Mouse (Mus musculus) intestine, postnatal 0 days (tissue): ENCODE results near the gene Gm20708. TPM values are rescaled to one million over a fixed set of nuclear protein-coding genes. Genes with fewer than 3 reads are reported as not detected.

ENCODE experiments used
- ATAC-seq: fragments of 200-750 bp; cut with Nextera tagmentation; 2 replicates; pipeline ENCODE4 v1.8.0; 2017; ENCODE audit warnings: mild to moderate bottlenecking, moderate TSS enrichment, moderate library complexity
- H3K27ac ChIP-seq: fragments of 300-500 bp; sonication (generic); 2 replicates; pipeline ENCODE4 v1.5.1; 2014; ENCODE audit warnings: mild to moderate bottlenecking, low read depth, low read length, moderate library complexity
- H3K27me3 ChIP-seq: fragments of 300-500 bp; sonication (generic); replicated peaks from 2 replicates; pipeline ENCODE4 v1.6.1; 2014; ENCODE audit warnings: low read length, mixed read lengths; ENCODE audit not compliant: control insufficient read depth, insufficient read depth
- H3K36me3 ChIP-seq: fragments of 300-500 bp; sonication (generic); 2 replicates; pipeline ENCODE4 v1.6.1; 2014; ENCODE audit warnings: mild to moderate bottlenecking, moderate library complexity; ENCODE audit not compliant: control insufficient read depth, insufficient read depth
- H3K4me1 ChIP-seq: fragments of 300-500 bp; sonication (generic); replicated peaks from 2 replicates; pipeline ENCODE4 v1.6.1; 2014; ENCODE audit warnings: antibody characterized with exemption, low read length, mixed read lengths; ENCODE audit not compliant: control insufficient read depth, insufficient read depth
- H3K4me2 ChIP-seq: fragments of 300-500 bp; sonication (generic); replicated peaks from 2 replicates; pipeline ENCODE4 v1.6.1; 2014; ENCODE audit warnings: low read depth, mild to moderate bottlenecking, moderate library complexity
- H3K4me3 ChIP-seq: fragments of 300-500 bp; sonication (generic); 2 replicates; pipeline ENCODE4 v1.5.1; 2014; ENCODE audit warnings: low read depth, low read length
- H3K9ac ChIP-seq: fragments of 300-500 bp; sonication (generic); 2 replicates; pipeline ENCODE4 v1.6.1; 2014; ENCODE audit warnings: mild to moderate bottlenecking, low read depth, low read length
- H3K9me3 ChIP-seq: fragments of 300-500 bp; sonication (generic); 2 replicates; pipeline ENCODE4 v1.6.1; 2016; ENCODE audit warnings: mixed run types; ENCODE audit not compliant: control insufficient read depth
- CTCF ChIP-seq: sonication (generic); IDR thresholded peaks from 2 replicates; pipeline ENCODE4 v1.5.1; 2016; ENCODE audit warnings: low read depth, mild to moderate bottlenecking, control low read depth, antibody characterized with exemption, moderate library complexity
- WGBS: fragments of 180-500 bp; shearing (Covaris S2); extraction: QIAGEN DNeasy Blood & Tissue Kit; methylation state at CpG from one replicate; pipeline ENCODE4 v1.1.7; 2014; 5-methylcytosine and 5-hydroxymethylcytosine counted together
- polyA plus RNA-seq: library from polyadenylated mRNA; unstranded; fragments of >200 nt; fragmentation: Nextera tagmentation; extraction: Ambion mirVana; gene quantifications from 2 replicates; pipeline ENCODE4 v1.2.1, GENCODE M21; 2015

Gm20708 gene
- polyA plus RNA-seq, 1 experiment from 2014 or later: 0.29 TPM

- no peak for TF ChIP-seq CTCF
- no peaks in the 10 kb centered on the region for H3K27me3 ChIP-seq
- H3K36me3 ChIP-seq: no peaks in the 10 kb centered on the region
- no peak overlapping the region for H3K4me3 ChIP-seq
- H3K4me1 ChIP-seq: peaks cover 24% of the 10 kb centered on the region
- H3K27ac ChIP-seq: peak overlapping the region; percentile 83
- no peak for ATAC-seq
- no peaks in the 10 kb centered on the region for H3K9me3 ChIP-seq
- WGBS: 83% methylated on average over 1 of the region's 1 CpGs
- H3K9ac ChIP-seq: peak overlapping the region; percentile 26; the same call in 1 of the 2 replicates
- 0 out of 2 replicates have a peak overlapping the region, but pooled peaks have one; percentile 9 for H3K4me2 ChIP-seq
Observed at GRCm38 (mm10) chr11:117882208-117882607, 72.7 kb downstream of the Gm20708 start.

GRCm38 (mm10) chr11:117886000-117886399 is 76.5 kb downstream of the Gm20708 start:
- Histone ChIP-seq H3K9ac (no peak overlapping the region), H3K36me3 (no peaks in the 10 kb centered on the region), H3K9me3 (no peaks in the 10 kb centered on the region), H3K4me1 (peaks cover 26% of the 10 kb centered on the region), H3K4me3 (no peak overlapping the region), H3K4me2 (no peak overlapping the region), H3K27ac (no peak overlapping the region), H3K27me3 (peaks cover 2% of the 10 kb centered on the region)
- TF ChIP-seq CTCF: no peak
- no peak for ATAC-seq
- 58% methylated on average over 5 of the region's 5 CpGs for WGBS

GRCm38 (mm10) chr11:117888168-117888852 is 78.8 kb downstream of the Gm20708 start:
- Histone ChIP-seq H3K4me2 (peak overlapping the region; percentile 52), H3K27me3 (peaks cover 2% of the 10 kb centered on the region), H3K4me3 (peak overlapping the region; percentile 11; the same call in 1 of the 2 replicates), H3K4me1 (peaks cover 10% of the 10 kb centered on the region), H3K9me3 (no peaks in the 10 kb centered on the region), H3K27ac (no peak overlapping the region), H3K9ac (no peak overlapping the region), H3K36me3 (no peaks in the 10 kb centered on the region)
- ATAC-seq: no peak
- TF ChIP-seq CTCF: no peak
- 39% methylated on average over 20 of the region's 20 CpGs for WGBS

GRCm38 (mm10) chr11:117888853-117889822 is 79.7 kb downstream of the Gm20708 start:
- Histone ChIP-seq H3K27ac (no peak overlapping the region), H3K27me3 (peaks cover 2% of the 10 kb centered on the region), H3K9me3 (no peaks in the 10 kb centered on the region), H3K9ac (no peak overlapping the region), H3K4me2 (peak overlapping the region; percentile 52), H3K4me3 (peak overlapping the region; percentile 11; the same call in 1 of the 2 replicates), H3K36me3 (no peaks in the 10 kb centered on the region), H3K4me1 (peaks cover 10% of the 10 kb centered on the region; the same call in 1 of the 2 replicates)
- no peak for ATAC-seq
- peak; percentile 9; the same call in 1 of the 2 replicates for TF ChIP-seq CTCF
- 18% methylated on average over 31 of the region's 33 CpGs for WGBS

Other genes with a start within 250 kb of the Gm20708 start
- gene Tnrc6c, start 155.4 kb upstream of the Gm20708 start, polyA plus RNA-seq: 6.1 and 6.9 TPM in 2 replicates
- gene Tmc8, start 27.6 kb upstream of the Gm20708 start, polyA plus RNA-seq: 18.2 TPM in 2 replicates
- 23.8 and 26.3 TPM in 2 replicates for gene Tmc6, start 27.5 kb upstream of the Gm20708 start, polyA plus RNA-seq
- gene 6030468B19Rik, start 12.0 kb upstream of the Gm20708 start, polyA plus RNA-seq: not detected in 2 replicates
- gene Syngr2, start within 50 bp of the Gm20708 start, polyA plus RNA-seq: 116 and 129 TPM in 2 replicates
- 7.0 and 9.2 TPM in 2 replicates for gene Afmid, start 16.3 kb downstream of the Gm20708 start, polyA plus RNA-seq
- 36.3 and 44.8 TPM in 2 replicates for gene Tk1, start 16.4 kb downstream of the Gm20708 start, polyA plus RNA-seq
- 84.0 and 86.0 TPM in 2 replicates for gene Birc5, start 39.6 kb downstream of the Gm20708 start, polyA plus RNA-seq
- gene Tmem235, start 51.1 kb downstream of the Gm20708 start, polyA plus RNA-seq: not detected in 2 replicates
- 15.8 and 16.4 TPM in 2 replicates for gene Tha1, start 63.8 kb downstream of the Gm20708 start, polyA plus RNA-seq
- 15.7 and 15.9 TPM in 2 replicates for gene Socs3, start 160.4 kb downstream of the Gm20708 start, polyA plus RNA-seq
- 23.1 and 24.0 TPM in 2 replicates for gene Pgs1, start 176.6 kb downstream of the Gm20708 start, polyA plus RNA-seq